Mouse (Mus musculus) stomach, embryonic 16.5 days (tissue): ENCODE data around the gene Cog3. TPM values are rescaled to one million over a fixed set of nuclear protein-coding genes. Genes with fewer than 3 reads are reported as not detected.

Source experiments
- ATAC-seq: fragments of 200-750 bp; cut with Nextera tagmentation; 2 replicates; pipeline ENCODE4 v1.8.0; 2017; ENCODE audit warnings: moderate number of reproducible peaks, moderate TSS enrichment; ENCODE audit not compliant: insufficient read depth, low FRiP score
- H3K27ac ChIP-seq: fragments of 300-500 bp; sonication (generic); 2 replicates; pipeline ENCODE4 v1.5.1; 2014; ENCODE audit warnings: low read length
- H3K27me3 ChIP-seq: fragments of 300-500 bp; sonication (generic); 2 replicates; pipeline ENCODE4 v1.6.1; 2014; ENCODE audit warnings: low read length, control low read depth, mixed read lengths; ENCODE audit not compliant: control insufficient read depth, insufficient read depth
- H3K36me3 ChIP-seq: fragments of 300-500 bp; sonication (generic); 2 replicates; pipeline ENCODE4 v1.6.1; 2014; ENCODE audit warnings: low read length; ENCODE audit not compliant: control insufficient read depth, insufficient read depth
- H3K4me1 ChIP-seq: fragments of 300-500 bp; sonication (generic); 2 replicates; pipeline ENCODE4 v1.6.1; 2014; ENCODE audit warnings: low read length, control low read depth, mixed read lengths; ENCODE audit not compliant: control insufficient read depth, insufficient read depth
- H3K4me2 ChIP-seq: fragments of 300-500 bp; sonication (generic); 2 replicates; pipeline ENCODE4 v1.6.1; 2014; ENCODE audit warnings: low read depth, low read length, mixed read lengths
- H3K4me3 ChIP-seq: fragments of 300-500 bp; sonication (generic); replicated peaks from 2 replicates; pipeline ENCODE4 v1.5.1; 2014; ENCODE audit warnings: mild to moderate bottlenecking, low read length
- H3K9ac ChIP-seq: fragments of 300-500 bp; sonication (generic); 2 replicates; pipeline ENCODE4 v1.6.1; 2014; ENCODE audit warnings: low read length
- H3K9me3 ChIP-seq: fragments of 300-500 bp; sonication (generic); replicated peaks from 2 replicates; pipeline ENCODE4 v1.6.1; 2016; ENCODE audit warnings: low read length, control low read depth; ENCODE audit not compliant: control insufficient read depth
- WGBS: fragments of 180-500 bp; shearing (Covaris S2); extraction: QIAGEN DNeasy Blood & Tissue Kit; methylation state at CpG from one replicate; pipeline ENCODE4 v1.1.7; 2014; 5-methylcytosine and 5-hydroxymethylcytosine counted together
- polyA plus RNA-seq: library from polyadenylated mRNA; unstranded; fragments of >200 nt; fragmentation: Nextera tagmentation; extraction: Ambion mirVana; gene quantifications from 2 replicates; pipeline ENCODE4 v1.2.1, GENCODE M21; 2015

Gene Cog3
- polyA plus RNA-seq, 1 experiment from 2014 or later: 21.7 TPM

- Histone ChIP-seq H3K36me3 (no peaks in the 10 kb centered on the region), H3K9ac (no peak overlapping the region), H3K4me1 (no peaks in the 10 kb centered on the region), H3K4me3 (no peak overlapping the region), H3K9me3 (no peaks in the 10 kb centered on the region), H3K27ac (no peak overlapping the region), H3K4me2 (no peak overlapping the region), H3K27me3 (no peaks in the 10 kb centered on the region)
- no peak for ATAC-seq
- 60% methylated on average over 6 of the region's 6 CpGs for WGBS
Observed at GRCm38 (mm10) chr14:75676316-75676715, 78.0 kb downstream of the Cog3 start.

GRCm38 (mm10) chr14:75669085-75669645, 85.2 kb downstream of the Cog3 start:
- H3K4me1 ChIP-seq: no peaks in the 10 kb centered on the region
- no peak for ATAC-seq
- H3K9ac ChIP-seq: no peak overlapping the region
- 60% methylated on average over 1 of the region's 1 CpGs for WGBS
- H3K4me3 ChIP-seq: no peak overlapping the region
- no peak overlapping the region for H3K4me2 ChIP-seq
- no peaks in the 10 kb centered on the region for H3K36me3 ChIP-seq
- no peaks in the 10 kb centered on the region for H3K9me3 ChIP-seq
- no peaks in the 10 kb centered on the region for H3K27me3 ChIP-seq
- no peak overlapping the region for H3K27ac ChIP-seq

DNA sequence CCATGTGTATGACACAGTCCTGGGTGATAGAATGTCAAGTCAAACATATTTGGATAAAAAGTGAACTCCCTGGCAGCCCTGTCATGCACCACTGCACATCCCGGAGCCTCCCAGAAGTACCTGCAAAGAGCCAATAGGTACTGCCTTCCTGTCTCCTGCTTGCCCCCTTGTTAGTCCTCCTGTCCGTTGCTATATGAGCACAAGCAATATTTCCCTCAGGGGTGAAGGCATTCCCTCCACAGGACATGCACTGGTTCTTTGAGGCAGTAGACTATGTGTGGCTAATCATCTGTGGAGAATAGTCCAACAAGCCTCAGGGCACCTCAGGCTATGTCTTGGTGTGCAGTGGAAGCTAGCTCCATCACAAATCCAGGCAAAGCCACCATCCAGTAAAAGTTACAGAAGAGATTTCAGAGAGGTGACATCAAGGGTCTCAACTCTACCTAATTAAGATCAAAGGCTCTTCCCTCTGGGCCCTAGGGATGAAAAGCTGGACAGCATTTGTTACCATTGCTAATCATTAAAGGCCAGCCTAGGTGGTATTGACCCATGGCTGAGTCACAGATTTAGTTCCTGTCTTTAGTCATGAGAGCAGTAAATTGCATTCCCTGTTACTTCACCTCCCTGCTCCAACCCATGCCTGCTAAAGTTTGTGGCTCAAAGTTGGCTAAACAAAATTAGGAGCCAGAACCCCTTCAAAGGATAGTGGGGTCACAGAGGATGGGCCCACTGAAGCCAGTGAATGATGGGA, 88.7 kb downstream of the Cog3 start:
- no peak overlapping the region for H3K9ac ChIP-seq
- no peak overlapping the region for H3K4me3 ChIP-seq
- no peak overlapping the region for H3K4me2 ChIP-seq
- 82% methylated on average over 2 of the region's 2 CpGs for WGBS
- H3K9me3 ChIP-seq: no peaks in the 10 kb centered on the region
- no peaks in the 10 kb centered on the region for H3K27me3 ChIP-seq
- no peaks in the 10 kb centered on the region for H3K4me1 ChIP-seq
- H3K27ac ChIP-seq: no peak overlapping the region
- ATAC-seq: no peak
- H3K36me3 ChIP-seq: no peaks in the 10 kb centered on the region

- Histone ChIP-seq H3K9me3 (no peaks in the 10 kb centered on the region), H3K36me3 (no peaks in the 10 kb centered on the region), H3K4me3 (no peak overlapping the region), H3K9ac (no peak overlapping the region), H3K4me1 (no peaks in the 10 kb centered on the region), H3K27ac (no peak overlapping the region), H3K4me2 (no peak overlapping the region), H3K27me3 (no peaks in the 10 kb centered on the region)
- ATAC-seq: no peak
- WGBS: 47% methylated on average over 8 of the region's 8 CpGs
Observed at GRCm38 (mm10) chr14:75661548-75661947, 92.8 kb downstream of the Cog3 start.

- WGBS: 77% methylated on average over 6 of the region's 6 CpGs
- no peaks in the 10 kb centered on the region for H3K36me3 ChIP-seq
- H3K9me3 ChIP-seq: no peaks in the 10 kb centered on the region
- H3K27me3 ChIP-seq: no peaks in the 10 kb centered on the region
- no peak overlapping the region for H3K4me3 ChIP-seq
- no peak overlapping the region for H3K4me2 ChIP-seq
- no peak overlapping the region for H3K9ac ChIP-seq
- H3K4me1 ChIP-seq: no peaks in the 10 kb centered on the region
- no peak overlapping the region for H3K27ac ChIP-seq
- ATAC-seq: no peak
Observed at GRCm38 (mm10) chr14:75660936-75661335, 93.4 kb downstream of the Cog3 start.

Other genes starting within 250 kb of the Cog3 start
- not detected in 2 replicates for gene Spert, start 161.4 kb downstream of the Cog3 start, polyA plus RNA-seq
- gene Erich6b, start 112.3 kb downstream of the Cog3 start, polyA plus RNA-seq: not detected in 2 replicates
- 2.2 TPM in 2 replicates for gene Slc25a30, start 32.5 kb upstream of the Cog3 start, polyA plus RNA-seq
- gene Tpt1, start 90.6 kb upstream of the Cog3 start, polyA plus RNA-seq: 794 and 1,006 TPM in 2 replicates
- 0.29 and 0.34 TPM in 2 replicates for gene Kctd4, start 200.5 kb upstream of the Cog3 start, polyA plus RNA-seq